Mouse (Mus musculus) megakaryocyte, adult 5-6 weeks (primary cell): ENCODE data around the gene Dusp22. TPM values are rescaled to one million over a fixed set of nuclear protein-coding genes. Genes with fewer than 3 reads are reported as not detected.

ENCODE experiments used
- ATAC-seq: 2 replicates; pipeline ENCODE4 v1.8.0; 2016; ENCODE audit warnings: mild to moderate bottlenecking, inconsistent platforms; ENCODE audit not compliant: poor library complexity, severe bottlenecking
- total RNA-seq, 2 experiments: library from RNA; stranded (forward) in 1 of 2; stranded (reverse) in 1 of 2; fragments of 153-499, 151-499 nt in 1 of 2; fragments of 221-1000, 200-1000 nt in 1 of 2; gene quantifications; 2 replicates each; pipeline versions ENCODE4 v1.2.3 to v1.2.4; 2015 to 2017

The Dusp22 gene
- total RNA-seq, 2 experiments from 2014 or later, result 65.5 to 97.8 TPM

DNA sequence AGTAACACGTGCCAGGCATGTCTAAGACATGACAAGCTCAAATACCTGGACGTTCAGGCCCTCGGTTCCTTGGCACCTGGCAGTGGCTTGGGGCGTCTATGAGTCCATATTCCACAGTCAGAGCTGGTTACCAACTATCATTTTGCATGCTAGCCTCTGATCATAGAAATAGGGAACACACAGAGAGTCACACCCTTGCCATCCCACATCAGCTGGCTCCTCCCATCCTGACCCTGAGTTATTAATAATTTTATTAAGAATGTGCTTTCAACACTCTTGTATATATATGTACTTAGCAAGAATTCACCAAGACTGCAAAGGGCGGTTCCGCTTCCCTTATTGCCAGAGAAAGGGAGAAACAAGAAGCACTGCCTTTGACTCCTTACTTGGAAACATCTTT, 54.8 kb downstream of the Dusp22 start:
- peak; percentile 84 for ATAC-seq

DNA sequence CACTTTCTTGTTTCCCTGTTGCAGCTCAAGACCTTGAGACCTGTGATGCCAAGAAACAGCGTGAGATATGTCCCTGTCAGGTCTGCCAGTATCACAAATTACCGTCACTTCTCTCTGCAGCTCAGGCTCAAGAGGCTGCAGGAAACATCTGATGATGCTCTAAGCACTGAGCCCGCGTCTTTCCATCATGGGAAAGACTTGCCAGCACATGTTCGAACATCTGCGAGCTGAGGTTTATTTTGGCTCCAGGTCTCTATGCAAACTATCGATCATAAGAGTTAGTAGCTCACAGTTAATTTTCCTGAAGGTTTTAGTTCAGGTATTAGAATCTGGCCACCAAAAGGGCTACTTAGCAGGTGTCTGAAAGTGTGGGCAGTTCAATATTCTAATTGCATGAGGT, 55.3 kb downstream of the Dusp22 start:
- ATAC-seq, result no peak; the same call in 1 of the 2 replicates

DNA sequence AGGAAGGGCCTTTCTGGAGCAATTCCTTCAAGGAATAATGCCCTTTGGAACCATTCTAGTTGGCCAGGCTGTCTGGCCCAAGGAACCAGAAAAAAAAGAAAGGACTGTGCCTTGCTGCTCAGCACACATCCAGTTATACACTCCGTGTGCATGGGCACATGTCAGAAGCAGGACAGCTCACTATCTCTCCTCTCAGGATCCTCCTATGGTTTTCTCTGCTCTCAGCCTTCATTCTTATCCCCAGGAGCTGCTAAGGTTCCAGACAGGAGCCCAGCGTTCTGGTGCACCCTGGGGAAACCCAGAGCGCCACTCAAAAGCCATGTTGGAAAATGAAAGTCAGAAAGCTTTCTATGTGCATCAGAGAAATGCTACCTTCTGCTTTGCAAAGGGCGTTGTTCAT, 55.8 kb downstream of the Dusp22 start:
- ATAC-seq, result no peak

DNA sequence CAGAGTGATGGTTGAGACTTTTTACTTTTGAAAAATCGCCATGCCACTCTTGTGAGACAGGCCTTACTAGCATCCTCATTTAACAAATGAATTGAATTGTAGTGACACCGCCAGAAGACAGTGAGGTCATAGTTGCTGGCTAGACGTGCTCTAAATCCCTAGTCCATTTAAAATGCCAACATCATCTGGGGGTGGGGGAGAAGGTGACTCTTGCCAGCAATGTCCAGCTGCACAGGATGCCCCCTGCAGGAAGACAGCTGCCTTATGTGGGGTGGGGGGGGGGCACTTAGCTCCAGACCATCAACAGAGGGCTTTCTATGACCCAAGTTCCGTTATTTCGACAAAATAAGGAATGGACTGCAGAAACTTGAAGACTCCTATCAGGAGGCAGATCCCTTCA, 56.8 kb downstream of the Dusp22 start:
- ATAC-seq, result no peak

DNA sequence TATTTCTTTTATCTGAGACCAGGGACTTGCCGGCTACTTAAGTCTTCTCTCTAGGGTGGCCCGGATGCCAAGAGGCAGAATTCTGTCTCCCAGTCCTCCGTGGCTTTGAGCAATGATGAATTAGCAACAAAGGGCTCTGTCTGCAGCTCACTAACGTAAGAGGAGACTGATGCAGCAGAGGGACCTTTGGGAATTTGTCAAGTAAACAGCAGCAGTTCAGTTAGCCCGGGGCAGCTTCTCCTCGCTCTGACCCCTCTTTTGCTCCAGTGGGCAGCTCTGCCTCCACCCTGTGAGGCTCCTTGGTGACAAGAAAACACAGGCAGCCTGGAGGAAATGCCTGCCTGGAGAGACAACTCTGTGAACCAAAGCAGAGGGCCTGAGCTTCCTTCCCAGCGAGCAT, 62.8 kb downstream of the Dusp22 start:
- ATAC-seq, result no peak

DNA sequence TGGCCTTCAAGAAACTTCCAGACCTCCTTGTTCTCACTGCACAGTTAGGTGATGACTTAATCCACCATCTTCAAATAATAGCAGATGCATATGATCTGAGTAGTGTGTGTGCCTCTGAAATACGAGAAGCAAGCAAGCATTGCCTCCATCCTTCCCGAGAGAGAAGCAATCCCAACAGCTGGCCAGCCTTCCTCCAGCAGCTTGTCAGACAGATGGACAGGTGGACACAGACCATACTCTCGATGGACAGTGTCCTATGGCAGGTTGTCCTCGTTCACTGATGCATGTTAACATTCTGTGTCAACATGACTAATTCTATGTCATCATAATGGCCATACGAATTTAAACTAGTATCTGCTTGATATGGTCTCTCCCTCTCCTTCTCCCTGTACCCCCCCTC, 63.5 kb downstream of the Dusp22 start:
- ATAC-seq, result no peak

DNA sequence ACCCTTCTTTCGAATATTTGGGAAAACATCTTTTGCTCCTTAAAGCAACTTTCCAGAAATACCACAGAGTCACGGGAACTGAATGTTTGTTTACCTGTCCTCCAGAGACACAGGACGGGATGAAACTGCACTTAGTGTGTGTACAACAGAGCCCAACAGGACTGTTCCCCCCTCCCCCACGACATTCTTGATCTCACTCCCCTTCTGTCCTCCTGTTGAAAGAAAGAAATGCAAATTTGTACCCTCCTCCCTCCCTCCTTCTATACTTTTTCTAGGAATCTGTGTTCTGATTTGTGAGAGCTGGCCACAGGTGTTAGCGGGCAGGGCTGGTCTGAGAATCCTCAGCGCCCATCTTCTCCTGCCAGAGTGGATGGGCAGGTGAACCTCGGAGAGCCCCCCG, 64.1 kb downstream of the Dusp22 start:
- no peak for ATAC-seq

DNA sequence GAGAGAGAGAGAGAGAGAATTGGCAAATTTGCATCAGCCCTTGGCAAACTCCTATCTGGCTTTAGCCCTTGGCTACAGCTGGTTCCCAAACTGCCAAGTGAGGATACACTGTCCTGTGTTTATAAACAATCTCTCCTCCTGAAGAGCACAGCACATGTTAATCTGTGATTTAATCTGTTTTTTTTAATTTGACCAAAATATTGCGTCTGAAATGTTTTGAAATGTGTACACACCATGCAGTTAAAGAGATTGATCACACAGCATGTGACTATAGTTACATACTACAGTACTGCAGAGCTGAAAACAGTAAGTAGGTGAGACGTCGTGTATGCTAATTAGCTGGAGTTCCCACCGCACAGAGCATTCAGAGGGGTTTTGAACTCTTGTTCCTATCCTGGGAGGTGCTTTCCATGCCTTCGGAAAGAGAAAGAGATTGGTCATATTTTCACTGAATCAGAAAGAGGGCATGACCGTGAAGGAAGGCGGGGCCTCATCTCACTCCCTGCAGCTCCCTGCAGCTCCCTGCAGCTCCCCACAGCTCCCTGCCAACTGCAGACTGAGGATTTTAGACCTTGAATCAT, 65.0 kb downstream of the Dusp22 start:
- no peak for ATAC-seq

DNA sequence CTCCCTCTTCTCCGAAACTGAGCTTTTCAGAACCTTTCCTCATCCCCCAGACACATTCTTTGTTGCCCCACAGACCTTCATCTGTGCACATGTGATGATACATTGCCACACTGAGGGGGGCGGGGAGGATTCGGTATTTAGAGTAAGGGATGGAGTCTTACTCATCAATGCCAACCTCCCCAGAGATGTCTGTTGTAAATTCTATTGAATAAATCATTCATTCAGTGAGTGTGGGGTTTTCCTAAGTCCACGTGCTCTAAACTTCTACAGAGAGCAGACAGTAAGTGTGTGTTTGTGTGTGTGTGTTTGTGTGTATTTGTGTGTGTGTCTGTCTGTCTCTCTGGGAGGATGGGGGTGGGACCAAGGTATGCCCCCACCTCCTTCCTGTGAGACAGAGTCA, 67.1 kb downstream of the Dusp22 start:
- no peak for ATAC-seq

DNA sequence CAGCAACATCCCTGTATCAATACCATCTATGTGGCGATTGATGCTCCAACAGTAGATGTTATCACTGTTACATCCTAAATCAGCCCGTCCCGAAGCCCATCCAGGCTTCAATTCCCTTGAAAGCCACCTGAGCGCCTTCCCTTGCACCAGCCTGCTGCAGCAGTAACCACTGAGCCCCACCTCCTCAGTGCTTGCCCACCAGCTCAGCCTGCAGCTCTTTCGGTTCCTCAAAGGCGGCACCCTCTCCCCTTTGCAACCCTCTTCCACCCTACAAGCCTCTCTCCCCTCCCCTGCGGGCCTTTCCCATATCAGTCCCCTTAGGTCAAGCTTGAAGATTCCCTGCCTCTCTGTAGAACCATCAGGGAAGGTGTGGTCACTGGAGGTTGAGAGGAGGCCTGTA, 68.4 kb downstream of the Dusp22 start:
- peak; percentile 89 for ATAC-seq

DNA sequence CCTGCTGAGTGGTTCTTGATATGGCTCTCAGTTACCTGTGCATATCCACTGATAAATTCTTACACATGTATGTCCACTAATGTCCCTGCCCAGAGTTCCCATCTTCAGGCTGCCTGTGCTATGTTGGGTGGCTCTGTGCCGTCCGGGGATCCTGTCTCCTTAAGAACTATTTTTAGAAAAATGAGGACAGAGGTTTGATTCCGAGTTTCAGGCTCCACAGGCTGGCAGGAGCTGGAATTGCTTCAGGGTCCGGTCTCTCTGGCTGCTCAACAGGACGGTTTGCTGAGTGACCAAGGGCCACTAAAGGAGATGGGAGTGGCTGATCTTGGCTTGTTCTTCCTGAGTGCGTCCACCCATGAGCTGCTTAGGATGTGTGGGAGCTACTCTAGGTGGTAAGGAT, 69.4 kb downstream of the Dusp22 start:
- ATAC-seq, result no peak

DNA sequence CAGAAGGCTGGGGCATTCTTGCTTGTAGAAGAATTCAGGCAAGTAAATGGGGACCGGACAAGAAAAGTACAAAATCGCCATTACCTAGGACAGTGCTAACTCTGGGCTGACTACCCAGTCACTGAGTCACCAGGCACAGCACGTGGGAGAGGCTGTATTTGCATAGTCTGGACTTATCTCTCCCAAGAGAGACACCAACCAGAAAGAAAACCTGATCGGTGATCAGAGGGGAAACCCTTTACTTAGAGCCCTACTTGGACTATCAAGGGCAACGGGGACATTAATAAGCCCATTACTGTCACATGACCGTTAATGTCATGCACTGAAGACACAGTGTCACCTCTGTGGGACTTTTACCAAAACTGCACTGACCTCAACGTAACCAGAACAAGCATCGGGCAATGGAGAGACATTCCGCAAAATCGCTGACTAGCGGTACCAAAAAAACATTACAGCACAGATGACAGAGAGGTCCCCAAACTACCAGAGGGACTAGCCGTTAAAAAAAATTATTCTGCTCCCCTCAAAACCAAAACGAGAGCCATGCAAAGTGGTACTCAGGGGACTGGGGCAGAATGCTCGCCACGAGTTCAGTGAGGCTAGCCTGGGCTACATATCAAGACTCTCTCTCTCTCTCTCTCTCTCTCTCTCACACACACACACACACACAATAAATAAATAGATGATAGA, 70.5 kb downstream of the Dusp22 start:
- ATAC-seq, result no peak

DNA sequence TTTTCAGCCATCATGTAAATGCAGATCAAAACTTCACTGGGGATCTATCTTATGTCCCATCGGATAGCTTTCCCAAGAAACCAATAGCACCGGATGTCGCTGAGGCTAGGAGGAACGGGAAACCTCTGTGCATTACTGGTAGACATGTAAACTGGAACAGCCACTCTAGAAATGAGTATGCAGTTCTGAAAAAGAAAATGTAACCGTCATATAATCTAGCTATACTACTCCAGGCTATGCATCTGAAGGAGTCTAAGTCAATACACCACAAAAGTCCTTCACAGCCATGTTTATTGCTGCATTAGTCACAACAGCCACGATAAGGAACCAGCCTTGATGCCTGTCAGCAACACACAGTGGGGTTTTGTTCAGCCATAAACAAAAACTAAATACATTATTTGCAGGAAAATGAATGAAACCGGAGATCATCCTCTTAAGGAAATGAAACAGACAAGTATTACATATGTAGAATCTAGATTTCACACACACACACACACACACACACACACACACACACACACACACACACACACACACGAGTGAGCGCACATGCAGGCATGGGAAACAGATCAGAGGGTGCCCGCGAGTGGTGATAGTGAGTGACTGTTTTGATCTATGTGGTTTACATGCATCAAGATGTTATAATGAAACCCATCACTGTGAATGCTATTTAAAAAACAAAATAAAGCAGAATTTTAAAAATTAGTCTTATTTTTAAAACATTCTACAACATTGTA, 73.1 kb downstream of the Dusp22 start:
- ATAC-seq, result no peak

DNA sequence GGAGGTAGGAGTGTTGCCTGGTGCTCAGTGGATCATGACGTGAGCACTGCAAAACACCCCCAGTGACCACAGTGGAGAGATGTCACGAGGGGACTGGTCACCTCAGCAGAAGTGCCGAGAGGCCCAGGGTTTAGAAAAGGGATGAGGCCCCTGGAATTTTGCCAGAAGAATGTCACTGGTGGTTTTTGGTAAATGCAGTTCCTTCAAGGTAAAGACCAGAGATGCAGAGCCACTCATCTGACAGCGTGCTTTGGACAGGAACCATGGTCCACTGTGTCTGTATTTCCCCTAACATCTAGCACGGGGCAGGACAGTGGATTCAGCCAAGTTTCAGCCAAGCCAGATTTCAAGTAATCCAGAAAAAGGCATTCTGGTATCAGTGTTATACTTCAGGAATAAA, 76.9 kb downstream of the Dusp22 start:
- ATAC-seq, result no peak

DNA sequence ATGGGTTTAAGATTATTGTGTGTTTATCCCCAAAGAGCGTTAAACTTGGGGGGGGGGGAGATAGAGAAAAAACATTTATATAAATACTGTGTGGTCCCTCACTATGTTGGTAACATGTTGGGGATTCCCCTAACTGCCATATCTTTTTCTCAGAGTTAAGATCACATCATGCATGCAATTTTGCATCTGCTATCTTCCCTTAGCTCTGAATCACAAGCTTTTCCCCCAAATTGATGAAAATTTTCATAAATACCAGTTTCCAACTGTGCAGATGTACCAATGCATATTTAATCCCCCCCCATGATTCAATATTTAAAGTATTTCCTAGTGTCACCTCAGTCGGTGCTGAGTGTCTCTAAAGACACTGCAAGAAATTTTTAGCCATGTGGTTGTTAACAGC, 77.5 kb downstream of the Dusp22 start:
- no peak for ATAC-seq

DNA sequence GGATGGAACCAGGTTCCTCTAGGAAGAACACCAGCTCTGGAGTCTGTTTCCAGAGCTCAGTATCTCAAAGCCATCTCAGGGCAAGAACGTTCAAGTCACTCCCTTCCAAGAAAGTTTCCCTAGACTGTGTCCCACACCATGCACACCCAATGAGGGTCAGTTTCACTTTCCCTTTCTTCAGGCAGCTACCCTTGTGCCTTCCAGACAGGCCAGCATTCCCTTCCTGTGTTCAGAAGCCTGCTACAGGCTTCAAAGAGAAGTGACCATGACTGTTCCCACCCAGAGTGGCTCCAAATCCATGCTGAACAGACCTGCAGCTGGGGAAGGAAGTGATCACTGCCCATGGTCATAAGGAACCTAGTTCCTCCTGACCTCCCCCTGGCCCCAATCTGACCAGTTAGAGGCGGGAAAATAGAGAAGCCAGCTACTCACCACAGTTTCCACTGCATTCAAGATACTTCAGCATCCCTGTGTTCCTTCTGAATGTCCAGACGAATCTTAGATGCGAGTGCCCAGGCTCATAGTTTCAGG, 78.6 kb downstream of the Dusp22 start:
- peak; percentile 92 for ATAC-seq

DNA sequence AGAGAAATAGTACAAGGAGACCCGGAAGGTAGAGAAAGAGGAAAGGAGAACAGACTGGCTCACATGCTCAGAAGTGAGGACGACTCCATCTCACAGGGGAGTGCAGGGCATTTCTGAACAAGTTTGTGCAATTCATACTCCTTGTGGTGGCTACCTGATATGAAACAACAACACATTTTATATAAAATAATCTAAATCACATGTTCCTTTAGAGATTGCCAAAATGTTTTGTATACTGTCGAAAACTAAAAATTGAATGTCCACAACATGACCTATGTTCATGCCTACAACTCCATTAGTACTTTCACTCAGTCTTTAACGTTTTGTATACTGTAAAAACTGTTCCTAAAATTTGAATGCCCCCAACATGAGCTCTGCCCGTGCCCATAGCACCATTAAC, 81.4 kb downstream of the Dusp22 start:
- ATAC-seq, result no peak

DNA sequence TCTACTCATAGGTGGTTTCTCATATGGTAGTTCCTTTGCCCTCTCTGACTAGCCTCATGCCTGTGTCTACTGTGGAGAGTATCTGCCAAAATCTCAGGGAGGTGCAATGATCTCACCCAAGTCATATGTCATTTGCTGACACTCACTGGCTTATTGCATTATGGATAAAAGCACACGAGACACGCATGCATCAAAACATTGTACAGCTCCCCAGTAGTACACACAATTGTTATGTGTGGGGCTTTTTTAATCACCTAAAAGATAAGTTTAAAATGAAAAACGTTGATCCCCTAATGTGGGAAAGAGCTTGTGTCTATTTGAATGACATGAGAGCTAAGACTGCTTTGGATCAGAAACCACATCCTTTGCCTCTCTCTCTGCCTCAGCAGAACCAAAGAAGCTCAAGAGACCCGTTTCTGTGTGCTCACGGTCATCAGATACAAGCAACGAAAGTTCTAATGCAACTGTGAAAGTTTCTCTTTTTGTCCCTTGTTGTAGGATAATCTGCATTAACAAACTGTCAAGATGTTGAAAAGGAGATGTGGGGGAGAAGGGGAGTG, 82.7 kb downstream of the Dusp22 start:
- ATAC-seq, result no peak

DNA sequence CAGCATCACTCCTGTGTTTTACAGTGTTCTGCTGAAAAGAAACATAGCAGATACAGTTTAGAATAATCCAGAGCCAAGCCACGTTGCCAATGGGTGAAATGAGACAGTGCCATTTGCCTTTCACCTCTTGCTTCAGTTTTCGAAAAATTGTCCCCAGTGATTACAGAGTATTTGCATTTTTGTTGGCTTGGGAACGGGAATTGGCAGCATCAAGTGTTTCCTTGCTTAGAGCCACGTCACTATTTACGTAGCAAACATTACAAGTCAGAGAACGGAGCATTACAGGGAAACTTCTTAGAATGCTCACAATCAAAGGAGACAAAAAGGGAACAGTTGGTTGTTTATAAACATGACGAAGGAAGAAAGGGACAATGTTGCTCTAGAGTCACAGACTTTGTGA, 85.3 kb downstream of the Dusp22 start:
- no peak for ATAC-seq

DNA sequence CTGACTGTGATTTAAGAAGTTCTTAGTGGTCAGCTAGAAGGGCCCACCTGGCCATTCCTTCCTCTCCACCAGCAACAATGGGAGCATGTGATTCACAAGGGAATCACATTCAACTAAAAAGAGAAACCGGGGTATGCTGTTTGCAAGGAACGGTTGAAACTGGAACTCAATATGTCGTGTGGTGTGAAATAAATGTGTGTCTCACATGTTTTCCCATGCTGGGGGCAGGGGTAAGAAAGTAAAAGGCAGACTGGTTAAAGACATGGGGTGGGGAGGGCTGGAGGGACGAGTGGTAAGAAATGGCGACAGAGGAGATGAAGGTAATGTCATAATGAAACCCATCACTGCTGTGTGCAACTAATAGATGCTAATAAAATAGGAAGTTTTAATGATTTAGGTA, 87.3 kb downstream of the Dusp22 start:
- no peak for ATAC-seq

DNA sequence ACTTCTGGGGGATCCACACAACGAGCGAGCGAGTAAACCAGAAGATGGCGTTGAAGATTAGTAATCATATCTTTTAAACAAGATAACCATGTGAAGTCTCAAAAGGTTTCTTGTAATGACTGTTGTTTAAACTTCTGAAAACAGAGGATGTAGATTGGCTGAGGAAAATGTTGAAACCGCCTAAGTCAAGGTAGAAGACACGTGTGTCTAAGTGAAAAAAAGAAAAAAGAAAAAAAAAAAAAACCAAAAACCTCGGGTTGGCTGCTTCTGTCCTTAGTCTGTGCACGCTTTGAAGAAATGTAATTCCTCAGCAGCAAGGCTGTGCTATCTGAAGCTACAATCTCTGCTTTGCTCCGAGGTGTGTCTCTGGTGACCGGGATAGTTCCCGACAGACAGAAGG, 87.7 kb downstream of the Dusp22 start:
- no peak for ATAC-seq

DNA sequence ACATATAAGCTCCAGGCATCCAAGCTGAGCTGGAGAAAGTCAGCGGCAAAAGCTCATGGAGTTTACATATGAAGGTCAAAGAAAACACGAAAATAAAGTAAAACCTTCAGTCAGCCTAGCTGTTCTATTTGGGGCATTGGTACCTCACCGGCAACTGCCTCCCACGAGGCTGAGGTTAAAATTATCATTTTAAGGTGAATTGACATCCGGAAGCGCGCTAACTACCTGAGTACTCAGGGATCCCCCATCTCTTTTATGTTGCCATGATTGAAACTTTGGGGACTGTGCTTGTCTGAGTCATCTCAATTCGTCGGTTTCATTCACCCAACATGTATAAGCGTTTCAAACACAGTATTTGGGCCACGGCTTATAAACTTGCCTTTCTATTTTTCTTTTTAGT, 88.5 kb downstream of the Dusp22 start:
- ATAC-seq, result no peak
